ENCODE assay signal across 18 mouse cellular contexts in genomic region chr5:30577251-30577650, GRCm38 (mm10). TPM values are rescaled to one million over a fixed set of nuclear protein-coding genes. Genes with fewer than 3 reads are reported as not detected.
DNase-seq lines count a peak whose midpoint lies in the region; ATAC-seq and TF ChIP-seq lines count a peak whose summit lies in the region.
"Had no signal": no experiment of that assay in that cellular context is flagged by ENCODE, and none has a peak within 500 bp of the region (broad histone marks: within the 10 kb centered on the region; RNA-seq: fewer than 3 reads in every experiment).

No protein-coding gene starts in this region.

- intact Hi-C loops in heart, postnatal 14 days (cut with DNase I) = loop anchor here (5.0 kb wide), 1 partner anchor 40 kb away; no protein-coding TSS in a partner anchor

- no peaks in the 10 kb centered on the region for H3K36me3 ChIP-seq in intestine, postnatal 0 days (ENCODE audit: control insufficient read depth, insufficient read depth)
- H3K36me3 ChIP-seq: liver, embryonic 13.5 days had no signal

- no peaks in the 10 kb centered on the region for H3K27me3 ChIP-seq in intestine, postnatal 0 days (replicated peaks; ENCODE audit: control insufficient read depth, insufficient read depth, low read length)

- DNase-seq in adrenal gland, postnatal 14 days = peak; percentile 37
- DNase-seq in adrenal gland, adult 18-20 months (ENCODE audit: low spot score in 2 of 2) = no peak
- peak; percentile 83 for DNase-seq in 3T3-L1 (ENCODE audit: low read depth, low spot score)
- DNase-seq in heart, adult 8-10 months (ENCODE audit: low spot score) = peak; percentile 48
- peak; percentile 27 to 48 for DNase-seq in heart, postnatal 14 days
- no peak for DNase-seq in testis, postnatal 10 days (ENCODE audit: low spot score)
- no peak for DNase-seq in spleen, postnatal 4 days (ENCODE audit: low spot score in 2 of 2)
- DNase-seq: B cell, adult 2 months; liver, embryonic 13.5 days; right cerebral cortex, postnatal 25 days; thymus, postnatal 14 days had no signal

- WGBS in intestine, postnatal 0 days = 62% methylated on average over 9 of the region's 9 CpGs

- H3K27ac ChIP-seq in intestine, postnatal 0 days (ENCODE audit: low read depth, low read length) = no peak overlapping the region
- H3K27ac ChIP-seq: hindbrain, embryonic 14.5 days; liver, embryonic 13.5 days had no signal

- no peak overlapping the region for H3K9ac ChIP-seq in intestine, postnatal 0 days (ENCODE audit: low read depth, low read length)
- H3K9ac ChIP-seq: hindbrain, embryonic 14.5 days; liver, embryonic 13.5 days had no signal

- no peaks in the 10 kb centered on the region for H3K4me1 ChIP-seq in intestine, postnatal 0 days (replicated peaks; ENCODE audit: control insufficient read depth, insufficient read depth, low read length)

- no peak for ATAC-seq in intestine, postnatal 0 days

- TF ChIP-seq CTCF in intestine, postnatal 0 days (IDR thresholded peaks at IDR 0.05; ENCODE audit: low read depth) = no peak

- no peak overlapping the region for H3K4me3 ChIP-seq in intestine, postnatal 0 days (ENCODE audit: low read depth, low read length)
- H3K4me3 ChIP-seq: liver, embryonic 13.5 days had no signal

- no peak overlapping the region for H3K4me2 ChIP-seq in intestine, postnatal 0 days (replicated peaks; ENCODE audit: low read depth)
- H3K4me2 ChIP-seq: hindbrain, embryonic 14.5 days; liver, embryonic 13.5 days had no signal

- H3K9me3 ChIP-seq in intestine, postnatal 0 days (ENCODE audit: control insufficient read depth) = no peaks in the 10 kb centered on the region
- H3K9me3 ChIP-seq: liver, embryonic 13.5 days had no signal

RNA-seq across cellular contexts. Expression of gene Kcnk3, which starts 10.7 kb away (rescaled TPM):
- total RNA-seq in adrenal gland, postnatal 14 days (2021) = 678 and 701 TPM in 2 replicates
- total RNA-seq in adrenal gland, adult 18-20 months (2021) = 1,000 to 10,000 TPM in 1 of 2 experiments, 100 to 1,000 TPM in 1; 960 to 1,436 TPM
- 100 to 1,000 TPM; 268 to 282 (median 276) TPM for total RNA-seq in heart, adult 8-10 months (2022)
- total RNA-seq in heart, postnatal 14 days (2021) = 100 to 1,000 TPM; 181 to 186 TPM
- 7.3 and 8.1 TPM in 2 replicates for polyA plus RNA-seq in intestine, postnatal 0 days (2015; fragmentation: Nextera tagmentation; extraction: Ambion mirVana)
- total RNA-seq: megakaryocyte-erythroid progenitor cell, adult 5-6 weeks had no signal

RNA-seq across cellular contexts. Expression of gene Cib4, which starts 31.6 kb away (rescaled TPM):
- 1.0 and 1.4 TPM in 2 replicates for total RNA-seq in adrenal gland, postnatal 14 days (2021)
- total RNA-seq in adrenal gland, adult 18-20 months (2021) = 1 to 10 TPM in 1 of 2 experiments, under 1 TPM in 1; 0.43 to 1.2 TPM
- not detected for total RNA-seq in heart, adult 8-10 months (2022)
- total RNA-seq in heart, postnatal 14 days (2021) = not detected
- polyA plus RNA-seq in intestine, postnatal 0 days (2015; fragmentation: Nextera tagmentation; extraction: Ambion mirVana) = not detected in 2 replicates
- total RNA-seq: ES-E14; gastrocnemius, adult 18-20 months; left cerebral cortex, postnatal 36 days; megakaryocyte-erythroid progenitor cell, adult 5-6 weeks had no signal
- polyA plus RNA-seq: hindbrain, embryonic 14.5 days; kidney, embryonic 14.5 days; liver, embryonic 13.5 days had no signal

Comparison
In these comparisons a context has a peak if more than half of its experiments do, and no peak if none do; other contexts are left out.
1. DNase-seq: peak in adrenal gland, postnatal 14 days (single experiment), 3T3-L1 (single experiment), heart, adult 8-10 months (single experiment) and heart, postnatal 14 days (2 of 2); none in adrenal gland, adult 18-20 months (0 of 2), testis, postnatal 10 days (single experiment) and spleen, postnatal 4 days (0 of 2).